Mouse (Mus musculus) liver, postnatal 0 days (tissue): Measurements from ENCODE around the gene Rbm33. TPM values are rescaled to one million over a fixed set of nuclear protein-coding genes. Genes with fewer than 3 reads are reported as not detected.

Source experiments
- ATAC-seq: fragments of 200-750 bp; cut with Nextera tagmentation; 2 replicates; pipeline ENCODE4 v1.8.0; 2017; ENCODE audit warnings: mild to moderate bottlenecking, moderate library complexity
- DNase-seq: peaks from one replicate; pipeline ENCODE4 v3.0.0-alpha.2; 2016
- H3K27ac ChIP-seq: fragments of 300-500 bp; sonication (generic); 2 replicates; pipeline ENCODE4 v1.5.1; 2014; ENCODE audit warnings: antibody characterized with exemption, moderate library complexity, mild to moderate bottlenecking, low read depth
- H3K27me3 ChIP-seq: fragments of 300-500 bp; sonication (generic); 2 replicates; pipeline ENCODE4 v1.6.1; 2014; ENCODE audit warnings: low read length, control low read depth, mixed read lengths; ENCODE audit not compliant: insufficient read depth
- H3K36me3 ChIP-seq: fragments of 300-500 bp; sonication (generic); replicated peaks from 2 replicates; pipeline ENCODE4 v1.6.1; 2014; ENCODE audit warnings: mild to moderate bottlenecking, control low read depth, low read length, moderate library complexity, mixed read lengths; ENCODE audit not compliant: insufficient read depth
- H3K4me1 ChIP-seq: fragments of 300-500 bp; sonication (generic); 2 replicates; pipeline ENCODE4 v1.6.1; 2014; ENCODE audit warnings: antibody characterized with exemption, mild to moderate bottlenecking, control low read depth; ENCODE audit not compliant: insufficient read depth
- H3K4me2 ChIP-seq: fragments of 300-500 bp; sonication (generic); 2 replicates; pipeline ENCODE4 v1.6.1; 2014; ENCODE audit warnings: low read depth, mild to moderate bottlenecking, low read length, moderate library complexity, mixed read lengths
- H3K4me3 ChIP-seq: fragments of 300-500 bp; sonication (generic); 2 replicates; pipeline ENCODE4 v1.5.1; 2014; ENCODE audit warnings: low read depth, low read length
- H3K9ac ChIP-seq: fragments of 300-500 bp; sonication (generic); replicated peaks from 2 replicates; pipeline ENCODE4 v1.6.1; 2014; ENCODE audit warnings: mild to moderate bottlenecking, moderate library complexity
- H3K9me3 ChIP-seq: fragments of 300-500 bp; sonication (generic); 2 replicates; pipeline ENCODE4 v1.6.1; 2016; ENCODE audit warnings: mild to moderate bottlenecking, control low read depth, low read length, mixed read lengths
- CTCF ChIP-seq: sonication (generic); IDR thresholded peaks from 2 replicates; pipeline ENCODE4 v1.5.1; 2016; ENCODE audit warnings: antibody characterized with exemption, low read depth
- EP300 ChIP-seq: IDR thresholded peaks from 2 replicates; pipeline ENCODE4 v1.6.1; 2016; ENCODE audit warnings: antibody characterized with exemption, low read depth, mild to moderate bottlenecking
- WGBS: fragments of 180-500 bp; shearing (Covaris S2); extraction: QIAGEN DNeasy Blood & Tissue Kit; methylation state at CpG from one replicate; pipeline ENCODE4 v1.1.7; 2014; ENCODE audit not compliant: insufficient replicate concordance; 5-methylcytosine and 5-hydroxymethylcytosine counted together
- polyA plus RNA-seq: library from polyadenylated mRNA; unstranded; fragments of >200 nt; fragmentation: Nextera tagmentation; extraction: Ambion mirVana; gene quantifications from 2 replicates; pipeline ENCODE4 v1.2.1, GENCODE M21; 2015

The Rbm33 gene
- polyA plus RNA-seq, 1 experiment from 2014 or later, result 4.4 TPM

DNA sequence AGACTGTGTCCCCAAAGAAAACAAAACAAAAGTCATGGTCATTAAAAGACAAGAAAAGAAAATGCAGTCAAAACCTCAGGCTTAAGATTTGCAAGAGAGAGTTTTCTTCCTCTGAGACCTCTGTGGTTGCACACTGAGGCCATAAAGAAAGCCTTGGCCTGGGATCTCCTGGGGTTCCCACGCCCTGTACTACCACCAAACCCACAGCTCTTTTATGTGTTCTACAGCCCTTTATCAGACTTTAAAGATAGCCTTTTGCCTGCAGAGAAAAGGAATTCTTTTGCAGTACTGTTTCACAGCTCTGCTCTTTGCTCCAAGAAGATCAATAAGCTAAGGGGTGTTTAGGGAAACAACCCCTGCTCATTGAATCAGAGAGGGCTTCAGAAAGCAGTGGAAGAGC lies 26.3 kb upstream of the Rbm33 start:
- DNase-seq, result no peak
- H3K27me3 ChIP-seq, result no peaks in the 10 kb centered on the region
- no peak for TF ChIP-seq CTCF
- TF ChIP-seq EP300, result no peak
- no peak overlapping the region for H3K4me3 ChIP-seq
- H3K4me2 ChIP-seq, result no peak overlapping the region
- no peaks in the 10 kb centered on the region for H3K9me3 ChIP-seq
- H3K4me1 ChIP-seq, result peaks cover 11% of the 10 kb centered on the region
- H3K36me3 ChIP-seq, result no peaks in the 10 kb centered on the region
- no peak overlapping the region for H3K9ac ChIP-seq
- H3K27ac ChIP-seq, result no peak overlapping the region
- no peak for ATAC-seq
- 33% methylated on average over 1 of the region's 1 CpGs for WGBS

GRCm38 (mm10) chr5:28291118-28291850 lies 25.6 kb upstream of the Rbm33 start:
- Histone ChIP-seq H3K27ac (peak overlapping the region; percentile 64), H3K4me2 (0 out of 2 replicates have a peak overlapping the region, but pooled peaks have one; percentile 35), H3K4me1 (peaks cover 11% of the 10 kb centered on the region), H3K4me3 (no peak overlapping the region), H3K9ac (no peak overlapping the region), H3K9me3 (no peaks in the 10 kb centered on the region), H3K27me3 (no peaks in the 10 kb centered on the region), H3K36me3 (no peaks in the 10 kb centered on the region)
- ATAC-seq, result 0 out of 2 replicates have a peak, but pooled peaks have one; percentile 40
- 46% methylated on average over 5 of the region's 5 CpGs for WGBS
- TF ChIP-seq EP300, result no peak
- TF ChIP-seq CTCF, result no peak
- no peak for DNase-seq

- peaks cover 11% of the 10 kb centered on the region for H3K4me1 ChIP-seq
- no peak overlapping the region for H3K27ac ChIP-seq
- no peaks in the 10 kb centered on the region for H3K27me3 ChIP-seq
- H3K36me3 ChIP-seq, result no peaks in the 10 kb centered on the region
- H3K4me2 ChIP-seq, result no peak overlapping the region
- 36% methylated on average over 3 of the region's 3 CpGs for WGBS
- no peak for DNase-seq
- no peak overlapping the region for H3K4me3 ChIP-seq
- no peak overlapping the region for H3K9ac ChIP-seq
- TF ChIP-seq EP300, result no peak
- TF ChIP-seq CTCF, result no peak
- no peak for ATAC-seq
- H3K9me3 ChIP-seq, result no peaks in the 10 kb centered on the region
Measured at GRCm38 (mm10) chr5:28292281-28292680, 24.6 kb upstream of the Rbm33 start.

DNA sequence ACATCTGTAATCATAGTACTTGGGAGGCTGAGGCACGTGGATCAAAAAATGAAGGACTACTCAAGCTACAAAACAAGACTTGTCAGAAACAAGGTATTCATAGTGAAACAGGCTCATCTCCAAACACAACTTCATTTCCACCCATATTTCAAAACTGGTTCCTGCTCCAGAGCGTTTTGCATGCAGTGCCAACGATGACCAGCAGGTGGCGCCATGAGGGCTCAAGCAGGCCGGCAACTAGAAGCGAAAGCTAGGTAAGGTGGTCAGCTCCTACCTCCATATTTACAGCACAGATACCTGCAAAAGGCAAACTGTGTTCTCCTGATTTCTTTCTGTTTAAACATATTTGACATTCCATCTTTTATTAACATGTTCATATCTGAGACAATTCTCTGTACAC lies 22.9 kb upstream of the Rbm33 start:
- no peaks in the 10 kb centered on the region for H3K9me3 ChIP-seq
- no peak overlapping the region for H3K4me2 ChIP-seq
- 4% methylated on average over 6 of the region's 6 CpGs for WGBS
- H3K27ac ChIP-seq, result no peak overlapping the region
- no peak overlapping the region for H3K9ac ChIP-seq
- H3K4me1 ChIP-seq, result peaks cover 11% of the 10 kb centered on the region
- no peak overlapping the region for H3K4me3 ChIP-seq
- TF ChIP-seq CTCF (peak; percentile 99), EP300 (no peak)
- H3K27me3 ChIP-seq, result no peaks in the 10 kb centered on the region
- H3K36me3 ChIP-seq, result no peaks in the 10 kb centered on the region
- DNase-seq, result peak; percentile 90
- ATAC-seq, result no peak

GRCm38 (mm10) chr5:28298161-28298560 lies 18.8 kb upstream of the Rbm33 start:
- no peak for TF ChIP-seq CTCF
- TF ChIP-seq EP300, result no peak
- Histone ChIP-seq H3K9ac (no peak overlapping the region), H3K4me1 (no peaks in the 10 kb centered on the region), H3K4me3 (no peak overlapping the region), H3K36me3 (no peaks in the 10 kb centered on the region), H3K27ac (no peak overlapping the region), H3K27me3 (no peaks in the 10 kb centered on the region), H3K9me3 (no peaks in the 10 kb centered on the region), H3K4me2 (no peak overlapping the region)
- DNase-seq (no peak), ATAC-seq (no peak)
- WGBS, result 35% methylated on average over 5 of the region's 5 CpGs

DNA sequence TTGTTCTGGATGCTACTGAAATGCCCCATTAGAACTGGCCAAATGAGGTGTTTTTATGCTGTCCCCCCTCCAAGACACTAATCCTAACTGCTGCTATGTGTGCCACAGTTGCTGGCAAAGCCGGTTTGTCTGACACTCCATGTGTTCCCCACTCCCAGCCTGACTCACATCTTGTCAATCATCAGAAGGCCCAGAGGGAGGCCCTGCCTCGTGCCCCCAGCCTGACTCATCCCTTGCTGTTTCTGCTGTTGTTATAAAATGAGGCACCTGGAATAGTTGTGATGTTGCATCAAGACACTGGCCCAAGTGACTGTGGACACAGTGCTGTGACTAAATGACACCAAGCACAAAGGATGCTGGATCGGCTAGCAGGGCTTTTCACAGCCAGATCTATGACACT lies 18.2 kb upstream of the Rbm33 start:
- H3K4me3 ChIP-seq, result no peak overlapping the region
- H3K36me3 ChIP-seq, result no peaks in the 10 kb centered on the region
- no peak overlapping the region for H3K27ac ChIP-seq
- H3K9ac ChIP-seq, result no peak overlapping the region
- TF ChIP-seq CTCF (no peak), EP300 (no peak)
- ATAC-seq (no peak), DNase-seq (no peak)
- 58% methylated on average over 3 of the region's 3 CpGs for WGBS
- no peaks in the 10 kb centered on the region for H3K27me3 ChIP-seq
- H3K4me1 ChIP-seq, result no peaks in the 10 kb centered on the region
- H3K4me2 ChIP-seq, result no peak overlapping the region
- H3K9me3 ChIP-seq, result no peaks in the 10 kb centered on the region

DNA sequence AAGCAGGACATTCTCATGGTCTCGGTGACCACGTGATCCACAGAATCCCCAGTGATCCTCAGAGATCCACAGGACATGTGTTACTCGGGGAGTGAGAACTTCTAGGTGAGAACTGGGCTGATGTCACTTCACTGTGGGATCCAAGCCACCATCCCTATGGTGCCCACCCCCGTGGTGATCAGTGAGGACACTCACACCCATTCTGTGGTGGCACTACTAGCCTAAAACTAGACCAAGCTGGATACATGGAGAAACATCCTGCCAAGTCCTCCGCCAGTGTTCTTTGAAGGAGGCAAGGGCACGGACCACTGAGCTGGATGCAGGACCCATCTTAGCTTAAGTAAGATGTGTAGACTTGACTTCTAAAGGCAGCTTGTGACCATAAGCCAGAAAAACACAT lies 17.6 kb upstream of the Rbm33 start:
- 73% methylated on average over 6 of the region's 6 CpGs for WGBS
- no peaks in the 10 kb centered on the region for H3K27me3 ChIP-seq
- no peak overlapping the region for H3K27ac ChIP-seq
- no peak overlapping the region for H3K4me3 ChIP-seq
- no peak for DNase-seq
- no peaks in the 10 kb centered on the region for H3K4me1 ChIP-seq
- H3K36me3 ChIP-seq, result no peaks in the 10 kb centered on the region
- H3K4me2 ChIP-seq, result no peak overlapping the region
- no peak for TF ChIP-seq CTCF
- TF ChIP-seq EP300, result no peak
- no peak for ATAC-seq
- no peaks in the 10 kb centered on the region for H3K9me3 ChIP-seq
- no peak overlapping the region for H3K9ac ChIP-seq
